In genomic region chr7:109111000-109111399, GRCm38 (mm10) we compare ENCODE assay signal across 9 mouse cellular contexts. TPM values are rescaled to one million over a fixed set of nuclear protein-coding genes. Genes with fewer than 3 reads are reported as not detected.
DNase-seq lines count a peak whose midpoint lies in the region; ATAC-seq and TF ChIP-seq lines count a peak whose summit lies in the region.
"Had no signal": no experiment of that assay in that cellular context is flagged by ENCODE, and none has a peak within 500 bp of the region (broad histone marks: within the 10 kb centered on the region; RNA-seq: fewer than 3 reads in every experiment).

No protein-coding gene starts in this region.

- no peaks in the 10 kb centered on the region for H3K36me3 ChIP-seq in lung, postnatal 0 days (ENCODE audit: insufficient read depth, low read length)
- no peaks in the 10 kb centered on the region for H3K36me3 ChIP-seq in forebrain, postnatal 0 days (ENCODE audit: insufficient read depth)

- H3K4me1 ChIP-seq in lung, postnatal 0 days (ENCODE audit: insufficient read depth, low read depth, low read length): no peaks in the 10 kb centered on the region
- peaks cover 3% of the 10 kb centered on the region; the same call in 1 of the 2 replicates for H3K4me1 ChIP-seq in forebrain, postnatal 0 days (ENCODE audit: insufficient read depth)
- H3K4me1 ChIP-seq in cerebellum, adult 2 months (ENCODE audit: control insufficient read depth, insufficient read depth, low read length): no peaks in the 10 kb centered on the region

- DNase-seq in lung, postnatal 0 days (ENCODE audit: low spot score): peak; percentile 3
- no peak for DNase-seq in lung, adult 18-20 months
- peak; percentile 67 for DNase-seq in forebrain, postnatal 0 days
- DNase-seq in left cerebral cortex, postnatal 36 days (ENCODE audit: low spot score in 2 of 2): peak; percentile 64 to 72
- peak; percentile 67 to 73 for DNase-seq in spleen, postnatal 4 days (ENCODE audit: low spot score in 2 of 2)
- no peak for DNase-seq in thymus, postnatal 4 days
- DNase-seq in ovary, postnatal 10 days (ENCODE audit: low spot score): no peak
- no peak for DNase-seq in cerebellum, adult 2 months
- DNase-seq: lung, postnatal 14 days had no signal

- H3K9me3 ChIP-seq in lung, postnatal 0 days (ENCODE audit: low read length): no peaks in the 10 kb centered on the region
- no peaks in the 10 kb centered on the region for H3K9me3 ChIP-seq in forebrain, postnatal 0 days (ENCODE audit: low read length)

- no peaks in the 10 kb centered on the region for H3K27me3 ChIP-seq in lung, postnatal 0 days (replicated peaks; ENCODE audit: insufficient read depth, low read length)
- H3K27me3 ChIP-seq in forebrain, postnatal 0 days (ENCODE audit: insufficient read depth, low read length): no peaks in the 10 kb centered on the region
- H3K27me3 ChIP-seq in cerebellum, adult 2 months (ENCODE audit: control insufficient read depth, insufficient read depth, low read length): no peaks in the 10 kb centered on the region

- no peak overlapping the region for H3K27ac ChIP-seq in lung, postnatal 0 days (ENCODE audit: low read length)
- no peak overlapping the region for H3K27ac ChIP-seq in forebrain, postnatal 0 days (ENCODE audit: low read depth, low read length)
- no peak overlapping the region for H3K27ac ChIP-seq in cerebellum, adult 2 months (ENCODE audit: insufficient read depth, low read length)

- no peak overlapping the region for H3K9ac ChIP-seq in lung, postnatal 0 days (replicated peaks; ENCODE audit: low read depth)
- no peak overlapping the region for H3K9ac ChIP-seq in forebrain, postnatal 0 days

- TF ChIP-seq POLR2A in cerebellum, adult 2 months (IDR thresholded peaks at IDR 0.05; ENCODE audit: borderline replicate concordance, insufficient read depth, low read length): no peak

- no peak overlapping the region for H3K4me3 ChIP-seq in lung, postnatal 0 days (ENCODE audit: low read depth, low read length)
- H3K4me3 ChIP-seq in forebrain, postnatal 0 days (ENCODE audit: low read depth, low read length): no peak overlapping the region
- no peak overlapping the region for H3K4me3 ChIP-seq in cerebellum, adult 2 months (replicated peaks; ENCODE audit: insufficient read depth, low read depth, low read length)

- no peak overlapping the region for H3K4me2 ChIP-seq in lung, postnatal 0 days (replicated peaks; ENCODE audit: low read depth, low read length)
- no peak overlapping the region for H3K4me2 ChIP-seq in forebrain, postnatal 0 days (ENCODE audit: low read depth)

- no peak for TF ChIP-seq EP300 in lung, postnatal 0 days (IDR thresholded peaks at IDR 0.05)

- WGBS in lung, postnatal 0 days: 54% methylated on average over 5 of the region's 5 CpGs
- WGBS in forebrain, postnatal 0 days: 24% methylated on average over 5 of the region's 5 CpGs
- WGBS in cerebellum, adult 2 months: 27% methylated on average over 5 of the region's 5 CpGs

- no peak for TF ChIP-seq CTCF in lung, postnatal 0 days (IDR thresholded peaks at IDR 0.05)
- no peak; the same call in 1 of the 2 replicates for TF ChIP-seq CTCF in forebrain, postnatal 0 days (IDR thresholded peaks at IDR 0.05; ENCODE audit: low read depth)
- no peak for TF ChIP-seq CTCF in cerebellum, adult 2 months (IDR thresholded peaks at IDR 0.05; ENCODE audit: borderline replicate concordance, insufficient read depth, low read depth, low read length)

- intact Hi-C loops in left cerebral cortex, postnatal 36 days (cut with DNase I): no loop called here

- ATAC-seq in lung, postnatal 0 days: no peak
- peak; percentile 62; the same call in 1 of the 2 replicates for ATAC-seq in forebrain, postnatal 0 days

RNA-seq across cellular contexts. Expression of gene Ric3, which starts 27.9 kb away (rescaled TPM):
- 0.58 and 0.83 TPM in 2 replicates for polyA plus RNA-seq in lung, postnatal 0 days (2015; fragmentation: Nextera tagmentation; extraction: Ambion mirVana)
- total RNA-seq in forebrain, postnatal 0 days (2014; rRNA removed): 42.2 and 61.0 TPM in 2 replicates
- 26.7 and 32.4 TPM in 2 replicates for polyA plus RNA-seq in forebrain, postnatal 0 days (2015; fragmentation: Nextera tagmentation; extraction: Ambion mirVana)
- 10 to 100 TPM; 63.5 to 69.2 TPM for total RNA-seq in left cerebral cortex, postnatal 36 days (2021)
- 61.6 and 66.0 TPM in 2 replicates for polyA plus RNA-seq in cerebellum, adult 2 months (2012; rRNA removed)

Comparison
In these comparisons a context has a peak if more than half of its experiments do, and no peak if none do; other contexts are left out.
1. DNase-seq: peak in lung, postnatal 0 days (single experiment), forebrain, postnatal 0 days (single experiment), left cerebral cortex, postnatal 36 days (2 of 2) and spleen, postnatal 4 days (2 of 2); none in lung, adult 18-20 months (0 of 2), thymus, postnatal 4 days (single experiment), ovary, postnatal 10 days (single experiment) and cerebellum, adult 2 months (0 of 2).
2. RNA of gene Ric3, which starts 27.9 kb away (polyA plus RNA-seq): 61.6 to 66.0 TPM in cerebellum, adult 2 months and 26.7 to 32.4 TPM in forebrain, postnatal 0 days; 0.58 to 0.83 TPM in lung, postnatal 0 days; every median in the first group is over 10 times any median in the second.